Mouse (Mus musculus) stomach, postnatal 0 days (tissue): ENCODE measurements at regions not wholly inside any gene's neighbourhood (a gene's known extent, or its start where the extent isn't known, plus 50 kb on each side); places are given as distances from the start of the nearest gene placed in this dataset.

Experiments used
- ATAC-seq: fragments of 200-750 bp; cut with Nextera tagmentation; 2 replicates; pipeline ENCODE4 v1.8.0; 2017; ENCODE audit not compliant: low FRiP score, low TSS enrichment
- DNase-seq: peaks from one replicate; pipeline ENCODE4 v3.0.0-alpha.2; 2016; ENCODE audit warnings: low spot score
- H3K27ac ChIP-seq: fragments of 300-500 bp; sonication (generic); replicated peaks from 2 replicates; pipeline ENCODE4 v1.5.1; 2014; ENCODE audit warnings: mild to moderate bottlenecking, control low read depth
- H3K27me3 ChIP-seq: fragments of 300-500 bp; sonication (generic); 2 replicates; pipeline ENCODE4 v1.6.1; 2014; ENCODE audit warnings: low read length; ENCODE audit not compliant: control insufficient read depth, insufficient read depth
- H3K36me3 ChIP-seq: fragments of 300-500 bp; sonication (generic); 2 replicates; pipeline ENCODE4 v1.6.1; 2014; ENCODE audit warnings: low read length, mixed read lengths; ENCODE audit not compliant: control insufficient read depth, insufficient read depth
- H3K4me1 ChIP-seq: fragments of 300-500 bp; sonication (generic); replicated peaks from 2 replicates; pipeline ENCODE4 v1.6.1; 2014; ENCODE audit warnings: antibody characterized with exemption; ENCODE audit not compliant: control insufficient read depth, insufficient read depth
- H3K4me2 ChIP-seq: fragments of 300-500 bp; sonication (generic); replicated peaks from 2 replicates; pipeline ENCODE4 v1.6.1; 2014; ENCODE audit warnings: low read depth, mild to moderate bottlenecking, control low read depth, moderate library complexity
- H3K4me3 ChIP-seq: fragments of 300-500 bp; sonication (generic); 2 replicates; pipeline ENCODE4 v1.5.1; 2014; ENCODE audit warnings: low read depth, low read length, control low read depth
- H3K9ac ChIP-seq: fragments of 300-500 bp; sonication (generic); 2 replicates; pipeline ENCODE4 v1.6.1; 2014; ENCODE audit warnings: mild to moderate bottlenecking, low read length, control low read depth, mixed read lengths
- H3K9me3 ChIP-seq: fragments of 300-500 bp; sonication (generic); 2 replicates; pipeline ENCODE4 v1.6.1; 2016; ENCODE audit warnings: low read length; ENCODE audit not compliant: control insufficient read depth
- CTCF ChIP-seq: IDR thresholded peaks from 2 replicates; pipeline ENCODE4 v1.5.1; 2016; ENCODE audit warnings: antibody characterized with exemption, low read depth, mild to moderate bottlenecking, moderate library complexity
- EP300 ChIP-seq: optimal IDR thresholded peaks from 2 replicates; pipeline ENCODE3; 2016; ENCODE audit warnings: antibody characterized with exemption
- WGBS: fragments of 180-500 bp; shearing (Covaris S2); extraction: QIAGEN DNeasy Blood & Tissue Kit; methylation state at CpG from one replicate; pipeline ENCODE4 v1.1.7; 2014; 5-methylcytosine and 5-hydroxymethylcytosine counted together

GRCm38 (mm10) chr7:110710256-110710962 lies 57.6 kb upstream of the Ampd3 start:
- TF ChIP-seq CTCF (0 out of 2 replicates have a peak, but pooled peaks have one; percentile 11), EP300 (no peak)
- ATAC-seq (no peak; the same call in 1 of the 2 replicates), DNase-seq (no peak)
- 76% methylated on average over 9 of the region's 9 CpGs for WGBS
- no peaks in the 10 kb centered on the region; the same call in 1 of the 2 replicates for H3K4me1 ChIP-seq
- no peak overlapping the region for H3K4me3 ChIP-seq
- no peaks in the 10 kb centered on the region for H3K9me3 ChIP-seq
- H3K27ac ChIP-seq, result no peak overlapping the region
- no peak overlapping the region for H3K4me2 ChIP-seq
- no peaks in the 10 kb centered on the region for H3K27me3 ChIP-seq
- H3K36me3 ChIP-seq, result no peaks in the 10 kb centered on the region
- no peak overlapping the region for H3K9ac ChIP-seq

GRCm38 (mm10) chr7:110713661-110714060 lies 54.3 kb upstream of the Ampd3 start:
- 53% methylated on average over 3 of the region's 3 CpGs for WGBS
- Histone ChIP-seq H3K9me3 (no peaks in the 10 kb centered on the region), H3K4me3 (no peak overlapping the region), H3K36me3 (no peaks in the 10 kb centered on the region), H3K4me1 (no peaks in the 10 kb centered on the region), H3K4me2 (no peak overlapping the region), H3K27ac (no peak overlapping the region), H3K9ac (no peak overlapping the region), H3K27me3 (no peaks in the 10 kb centered on the region)
- DNase-seq, result no peak
- no peak for ATAC-seq
- no peak for TF ChIP-seq EP300
- TF ChIP-seq CTCF, result no peak

GRCm38 (mm10) chr7:110715110-110715509 lies 52.9 kb upstream of the Ampd3 start:
- TF ChIP-seq EP300 (no peak), CTCF (no peak)
- no peaks in the 10 kb centered on the region for H3K27me3 ChIP-seq
- no peak overlapping the region for H3K9ac ChIP-seq
- DNase-seq (no peak), ATAC-seq (0 out of 2 replicates have a peak, but pooled peaks have one; percentile 19)
- 76% methylated on average over 3 of the region's 3 CpGs for WGBS
- no peak overlapping the region for H3K27ac ChIP-seq
- no peak overlapping the region for H3K4me2 ChIP-seq
- H3K4me1 ChIP-seq, result no peaks in the 10 kb centered on the region
- no peak overlapping the region for H3K4me3 ChIP-seq
- H3K9me3 ChIP-seq, result no peaks in the 10 kb centered on the region
- H3K36me3 ChIP-seq, result no peaks in the 10 kb centered on the region

GRCm38 (mm10) chr7:110715545-110715944 lies 52.5 kb upstream of the Ampd3 start:
- ATAC-seq (peak; percentile 36; the same call in 1 of the 2 replicates), DNase-seq (no peak)
- Histone ChIP-seq H3K27ac (no peak overlapping the region), H3K4me1 (no peaks in the 10 kb centered on the region), H3K4me2 (no peak overlapping the region), H3K9me3 (no peaks in the 10 kb centered on the region), H3K9ac (no peak overlapping the region), H3K27me3 (no peaks in the 10 kb centered on the region), H3K36me3 (no peaks in the 10 kb centered on the region), H3K4me3 (no peak overlapping the region)
- TF ChIP-seq CTCF, result no peak
- TF ChIP-seq EP300, result no peak
- WGBS, result 69% methylated on average over 6 of the region's 6 CpGs

- no peak overlapping the region for H3K27ac ChIP-seq
- ATAC-seq (no peak), DNase-seq (no peak)
- H3K4me2 ChIP-seq, result no peak overlapping the region
- no peaks in the 10 kb centered on the region for H3K9me3 ChIP-seq
- no peaks in the 10 kb centered on the region for H3K36me3 ChIP-seq
- H3K9ac ChIP-seq, result no peak overlapping the region
- 59% methylated on average over 6 of the region's 6 CpGs for WGBS
- H3K4me1 ChIP-seq, result no peaks in the 10 kb centered on the region
- H3K27me3 ChIP-seq, result no peaks in the 10 kb centered on the region
- TF ChIP-seq CTCF (no peak), EP300 (no peak)
- H3K4me3 ChIP-seq, result no peak overlapping the region
Observed at GRCm38 (mm10) chr7:110717104-110717503, 50.9 kb upstream of the Ampd3 start.
